Mouse (Mus musculus) midbrain, embryonic 14.5 days (tissue): ENCODE measurements at regions not wholly inside any gene's neighbourhood (a gene's known extent, or its start where the extent isn't known, plus 50 kb on each side); places are given as distances from the start of the nearest gene placed in this dataset.

Experiments used
- ATAC-seq: fragments of 200-750 bp; cut with Nextera tagmentation; 2 replicates; pipeline ENCODE4 v1.8.0; 2017; ENCODE audit warnings: moderate number of reproducible peaks, moderate library complexity; ENCODE audit not compliant: low FRiP score, low TSS enrichment
- DNase-seq: peaks from one replicate; pipeline ENCODE4 v3.0.0-alpha.2; 2015
- H3K27ac ChIP-seq: fragments of 300-500 bp; sonication (generic); replicated peaks from 2 replicates; pipeline ENCODE4 v1.5.1; 2014; ENCODE audit warnings: mild to moderate bottlenecking, low read depth, low read length, moderate library complexity
- H3K27me3 ChIP-seq: fragments of 300-500 bp; sonication (generic); 2 replicates; pipeline ENCODE4 v1.6.1; 2014; ENCODE audit warnings: low read length, control low read depth, mixed read lengths; ENCODE audit not compliant: control insufficient read depth, insufficient read depth
- H3K36me3 ChIP-seq: fragments of 300-500 bp; sonication (generic); 2 replicates; pipeline ENCODE4 v1.6.1; 2014; ENCODE audit warnings: low read length, control low read depth; ENCODE audit not compliant: control insufficient read depth, insufficient read depth
- H3K4me1 ChIP-seq: fragments of 300-500 bp; sonication (generic); 2 replicates; pipeline ENCODE4 v1.6.1; 2014; ENCODE audit warnings: mild to moderate bottlenecking, antibody characterized with exemption, low read length, control low read depth; ENCODE audit not compliant: control insufficient read depth, insufficient read depth
- H3K4me2 ChIP-seq: fragments of 300-500 bp; sonication (generic); 2 replicates; pipeline ENCODE4 v1.6.1; 2014; ENCODE audit warnings: mild to moderate bottlenecking, low read length, moderate library complexity
- H3K4me3 ChIP-seq: fragments of 300-500 bp; sonication (generic); replicated peaks from 2 replicates; pipeline ENCODE4 v1.5.1; 2014; ENCODE audit warnings: low read depth, low read length
- H3K9ac ChIP-seq: fragments of 300-500 bp; sonication (generic); replicated peaks from 2 replicates; pipeline ENCODE4 v1.6.1; 2014; ENCODE audit warnings: mild to moderate bottlenecking, low read length, moderate library complexity
- H3K9me3 ChIP-seq: fragments of 300-500 bp; sonication (generic); 2 replicates; pipeline ENCODE4 v1.6.1; 2016; ENCODE audit warnings: low read length, control low read depth, mixed read lengths; ENCODE audit not compliant: control insufficient read depth
- WGBS: fragments of 180-500 bp; shearing (Covaris S2); extraction: QIAGEN DNeasy Blood & Tissue Kit; methylation state at CpG from one replicate; pipeline ENCODE4 v1.1.7; 2014; 5-methylcytosine and 5-hydroxymethylcytosine counted together

DNA sequence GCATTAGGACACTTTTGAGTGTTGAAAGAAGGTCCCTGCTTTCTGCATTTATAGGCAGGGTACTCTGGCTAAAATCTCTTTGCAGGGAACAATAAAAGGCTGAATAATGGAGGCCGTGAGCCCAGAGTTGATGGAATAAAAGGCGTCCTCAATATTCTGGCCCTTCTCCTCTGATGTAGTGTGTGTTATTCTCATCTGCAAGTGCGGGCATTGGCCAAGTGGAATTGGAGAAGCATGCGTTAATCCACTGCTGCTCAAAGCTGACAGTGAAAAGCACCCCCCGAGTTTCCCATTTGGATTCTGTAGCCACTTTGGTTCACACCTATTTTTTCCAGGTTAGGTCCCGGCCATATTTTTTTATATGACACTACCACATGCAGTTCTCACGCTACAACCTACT, 168.7 kb upstream of the Tbx18 start:
- H3K9ac ChIP-seq, result no peak overlapping the region
- no peak for ATAC-seq
- no peaks in the 10 kb centered on the region for H3K9me3 ChIP-seq
- 65% methylated on average over 7 of the region's 7 CpGs for WGBS
- no peak overlapping the region for H3K4me3 ChIP-seq
- H3K36me3 ChIP-seq, result no peaks in the 10 kb centered on the region
- DNase-seq, result no peak
- peaks cover under 1% of the 10 kb centered on the region; the same call in 1 of the 2 replicates for H3K4me1 ChIP-seq
- H3K27ac ChIP-seq, result no peak overlapping the region
- no peaks in the 10 kb centered on the region for H3K27me3 ChIP-seq
- H3K4me2 ChIP-seq, result no peak overlapping the region

DNA sequence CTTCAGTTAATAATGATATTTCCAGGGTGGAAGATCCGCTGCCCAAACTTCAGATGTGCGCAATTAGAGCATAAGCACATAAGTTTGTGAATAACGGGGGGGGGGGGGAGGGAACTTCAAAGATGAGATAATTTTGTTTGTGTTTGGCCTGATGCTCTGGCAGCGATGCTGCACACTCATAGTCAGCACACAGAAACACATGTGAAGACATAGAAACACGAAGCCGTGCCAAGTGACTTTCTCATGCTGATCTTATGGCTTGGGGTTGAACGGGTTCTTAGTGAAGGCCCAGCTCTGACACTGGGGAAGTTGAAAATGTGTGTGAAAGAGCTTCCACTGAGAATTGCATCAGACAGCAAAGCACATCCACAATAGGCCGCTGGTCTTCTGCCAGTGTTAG, 190.2 kb upstream of the Tbx18 start:
- WGBS, result 96% methylated on average over 8 of the region's 8 CpGs
- Histone ChIP-seq H3K27me3 (no peaks in the 10 kb centered on the region), H3K36me3 (no peaks in the 10 kb centered on the region)

DNA sequence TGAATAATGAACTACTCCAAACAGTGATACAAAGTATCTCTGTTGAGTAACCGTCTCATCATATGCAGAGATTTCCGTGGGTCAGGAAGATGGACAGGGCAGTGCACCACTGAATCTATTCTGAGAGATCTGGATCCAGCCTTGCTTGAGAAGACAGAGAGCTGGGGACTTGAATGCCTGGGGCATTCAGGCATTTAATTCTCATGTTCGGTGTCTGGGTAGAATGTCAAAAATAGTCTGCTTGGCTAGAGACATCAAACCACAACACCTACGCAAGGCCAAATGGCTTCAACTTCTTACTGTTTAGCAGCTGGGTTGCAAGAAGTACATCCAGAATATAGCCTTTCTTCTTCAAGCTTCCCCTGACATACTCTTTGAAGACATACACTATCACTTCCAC, 194.1 kb upstream of the Tbx18 start:
- WGBS, result 90% methylated on average over 4 of the region's 4 CpGs
- H3K36me3 ChIP-seq, result no peaks in the 10 kb centered on the region
- no peak overlapping the region for H3K4me2 ChIP-seq
- ATAC-seq, result no peak
- H3K4me3 ChIP-seq, result no peak overlapping the region
- H3K9ac ChIP-seq, result no peak overlapping the region
- H3K4me1 ChIP-seq, result no peaks in the 10 kb centered on the region
- H3K27ac ChIP-seq, result no peak overlapping the region
- H3K9me3 ChIP-seq, result no peaks in the 10 kb centered on the region
- DNase-seq, result no peak
- H3K27me3 ChIP-seq, result no peaks in the 10 kb centered on the region

More for the DNA sequence above, 190.2 kb upstream of the Tbx18 start:
- ATAC-seq (no peak), DNase-seq (no peak)
- Histone ChIP-seq H3K9me3 (no peaks in the 10 kb centered on the region), H3K27ac (no peak overlapping the region), H3K9ac (no peak overlapping the region), H3K4me2 (no peak overlapping the region), H3K4me3 (no peak overlapping the region), H3K4me1 (no peaks in the 10 kb centered on the region)

DNA sequence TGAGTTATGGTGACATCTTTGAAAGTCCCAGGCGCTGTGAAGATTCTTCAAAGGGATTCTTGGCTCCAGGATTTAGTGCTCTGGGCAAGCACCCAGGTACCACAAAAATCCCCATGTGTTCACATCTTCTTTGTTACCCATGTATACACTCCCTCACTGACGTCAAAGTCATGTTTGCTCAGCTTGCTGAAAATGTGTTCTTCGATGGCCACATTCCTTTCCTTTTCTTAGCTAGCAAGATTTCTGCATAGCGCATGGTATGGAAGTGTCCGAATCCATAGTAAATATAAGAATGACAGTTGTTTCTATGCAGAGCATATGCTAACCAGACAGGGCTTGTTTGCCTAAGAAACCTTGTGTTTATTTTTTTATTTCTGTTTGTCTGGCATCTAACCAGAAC, 202.2 kb upstream of the Tbx18 start:
- Histone ChIP-seq H3K9ac (no peak overlapping the region), H3K27me3 (no peaks in the 10 kb centered on the region), H3K4me1 (no peaks in the 10 kb centered on the region), H3K36me3 (no peaks in the 10 kb centered on the region), H3K4me3 (no peak overlapping the region), H3K9me3 (no peaks in the 10 kb centered on the region), H3K4me2 (no peak overlapping the region), H3K27ac (no peak overlapping the region)
- no peak for ATAC-seq
- DNase-seq, result no peak
- WGBS, result 86% methylated on average over 5 of the region's 5 CpGs

DNA sequence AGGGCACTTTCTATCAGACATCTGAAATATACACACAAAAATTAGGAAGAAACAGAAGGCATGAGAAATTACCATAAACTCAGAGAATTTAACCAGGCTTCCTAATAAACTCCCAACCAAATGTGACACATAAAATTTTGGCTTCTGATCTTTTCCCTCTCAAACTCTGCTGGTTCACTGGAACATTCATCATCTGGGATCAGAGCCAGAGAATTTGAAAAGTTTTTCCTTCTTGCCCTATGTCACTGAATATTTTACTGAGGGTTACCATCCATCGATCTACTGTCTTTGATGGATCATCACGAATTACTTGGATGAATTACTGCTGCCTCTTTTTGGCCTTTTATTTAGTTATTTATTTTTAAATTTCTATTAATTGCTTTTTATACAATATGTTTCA, 221.4 kb upstream of the Tbx18 start:
- no peak for DNase-seq
- ATAC-seq, result no peak
- 94% methylated on average over 2 of the region's 2 CpGs for WGBS
- Histone ChIP-seq H3K4me1 (no peaks in the 10 kb centered on the region), H3K27ac (no peak overlapping the region), H3K4me2 (no peak overlapping the region), H3K36me3 (no peaks in the 10 kb centered on the region), H3K9ac (no peak overlapping the region), H3K9me3 (no peaks in the 10 kb centered on the region), H3K27me3 (no peaks in the 10 kb centered on the region), H3K4me3 (no peak overlapping the region)

DNA sequence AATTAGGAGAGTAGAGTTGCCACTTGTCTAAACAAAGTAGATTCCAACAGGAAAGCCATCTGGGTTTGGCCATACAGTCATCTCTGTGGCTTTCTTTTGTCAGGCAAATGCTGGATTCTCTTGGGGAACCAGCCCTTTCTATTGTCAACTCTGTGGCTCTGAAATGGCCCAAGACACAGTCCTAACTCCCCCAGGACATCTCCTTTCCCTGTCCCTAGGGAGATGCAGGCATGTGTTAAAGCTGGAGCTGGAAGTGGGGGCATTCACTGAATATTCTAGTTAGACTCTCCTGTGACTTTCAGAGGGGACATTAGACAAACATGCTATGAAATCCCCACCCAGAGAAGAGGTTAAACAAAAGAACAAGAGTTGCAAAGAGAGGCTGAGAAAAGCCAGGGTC, 223.9 kb upstream of the Tbx18 start:
- Histone ChIP-seq H3K4me3 (no peak overlapping the region), H3K27me3 (no peaks in the 10 kb centered on the region), H3K4me1 (no peaks in the 10 kb centered on the region), H3K27ac (no peak overlapping the region), H3K9me3 (no peaks in the 10 kb centered on the region), H3K4me2 (no peak overlapping the region), H3K9ac (no peak overlapping the region), H3K36me3 (no peaks in the 10 kb centered on the region)
- DNase-seq, result no peak
- no peak for ATAC-seq

DNA sequence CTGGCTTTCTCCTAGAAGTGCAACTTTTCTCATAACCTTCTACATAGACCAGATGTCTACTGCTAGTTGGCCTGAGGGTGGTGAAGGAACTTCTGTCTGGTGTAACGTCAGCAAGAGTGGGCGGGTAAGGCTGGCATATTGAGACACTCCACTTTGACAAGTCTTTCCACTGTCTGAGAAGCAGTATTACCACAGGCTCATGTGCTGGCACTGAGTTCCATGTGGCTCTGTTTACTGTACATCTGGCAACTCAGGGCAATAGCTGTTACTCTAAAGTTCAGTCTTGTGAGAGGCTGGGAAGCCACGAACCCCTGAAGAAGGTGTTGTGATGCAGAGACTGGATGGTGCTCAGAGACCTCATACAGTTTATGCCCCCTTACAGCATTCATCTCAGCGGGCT, 230.7 kb upstream of the Tbx18 start:
- ATAC-seq, result no peak

DNA sequence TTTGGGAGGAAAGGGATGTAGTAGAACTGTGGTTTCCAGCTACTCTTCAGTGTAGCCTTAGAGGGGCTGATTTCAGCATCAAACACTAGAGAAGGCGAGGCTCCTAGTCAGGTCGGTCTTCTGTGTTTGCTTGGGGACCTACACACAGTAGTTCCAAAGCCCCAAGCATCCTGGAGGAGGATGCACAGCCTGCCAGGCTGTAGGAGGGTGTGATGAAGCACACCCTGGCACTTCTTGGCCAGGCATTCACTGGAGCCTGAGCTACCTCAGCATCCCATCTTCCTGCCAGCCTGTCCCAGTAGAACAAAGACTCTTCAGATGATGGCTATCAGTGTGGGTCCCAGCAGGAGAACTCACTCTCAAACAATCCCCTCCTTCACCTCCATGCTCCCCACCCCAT, 233.4 kb upstream of the Tbx18 start:
- H3K4me1 ChIP-seq, result no peaks in the 10 kb centered on the region
- H3K4me3 ChIP-seq, result no peak overlapping the region
- no peak overlapping the region for H3K4me2 ChIP-seq
- no peak for DNase-seq
- H3K36me3 ChIP-seq, result no peaks in the 10 kb centered on the region
- WGBS, result 84% methylated on average over 2 of the region's 2 CpGs
- H3K27ac ChIP-seq, result no peak overlapping the region
- H3K9ac ChIP-seq, result no peak overlapping the region
- no peaks in the 10 kb centered on the region for H3K27me3 ChIP-seq
- no peak for ATAC-seq
- H3K9me3 ChIP-seq, result no peaks in the 10 kb centered on the region

More for the DNA sequence above, 230.7 kb upstream of the Tbx18 start:
- WGBS, result 91% methylated on average over 4 of the region's 4 CpGs
- Histone ChIP-seq H3K9ac (no peak overlapping the region), H3K27me3 (no peaks in the 10 kb centered on the region), H3K4me2 (no peak overlapping the region), H3K4me3 (no peak overlapping the region), H3K9me3 (no peaks in the 10 kb centered on the region), H3K4me1 (no peaks in the 10 kb centered on the region), H3K27ac (no peak overlapping the region), H3K36me3 (no peaks in the 10 kb centered on the region)
- no peak for DNase-seq

DNA sequence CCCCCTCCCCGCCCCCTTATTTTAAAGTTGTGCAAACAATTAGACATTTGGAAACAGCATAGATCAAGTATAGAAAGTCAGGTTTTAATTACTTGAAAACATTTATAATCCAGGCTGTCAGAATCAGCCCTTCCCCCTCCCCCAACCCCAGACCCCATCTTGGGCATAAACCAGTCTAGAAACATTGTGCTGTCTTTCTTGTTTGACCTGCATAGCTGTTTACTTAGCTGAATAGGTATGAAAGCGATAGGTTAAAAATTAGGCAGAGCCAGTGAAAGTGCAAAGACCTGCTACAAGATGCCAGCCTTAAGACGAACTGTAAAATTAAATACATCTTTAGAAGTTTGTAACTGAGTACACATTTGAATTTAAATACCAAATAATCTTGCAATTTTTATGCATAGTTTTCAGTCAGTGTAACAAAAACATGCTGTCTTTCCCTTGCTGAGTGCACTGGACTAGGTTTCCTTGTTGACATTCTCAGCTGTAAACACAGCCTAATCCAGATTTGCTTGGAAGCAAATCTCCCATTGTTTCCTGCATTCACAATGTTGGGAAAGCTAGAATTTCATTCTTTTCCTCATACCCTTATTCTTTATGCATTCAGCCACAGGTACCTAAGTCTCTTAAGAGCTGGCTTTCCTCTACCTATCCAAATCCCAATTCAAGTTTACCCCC, 234.2 kb upstream of the Tbx18 start:
- H3K27me3 ChIP-seq, result no peaks in the 10 kb centered on the region

More for the DNA sequence above, 234.2 kb upstream of the Tbx18 start:
- DNase-seq (no peak), ATAC-seq (no peak)
- 80% methylated on average over 3 of the region's 3 CpGs for WGBS
- Histone ChIP-seq H3K4me1 (no peaks in the 10 kb centered on the region), H3K4me3 (no peak overlapping the region), H3K9ac (no peak overlapping the region), H3K36me3 (no peaks in the 10 kb centered on the region), H3K9me3 (no peaks in the 10 kb centered on the region), H3K4me2 (no peak overlapping the region), H3K27ac (no peak overlapping the region)
